ENCODE assay signal across 15 mouse cellular contexts in genomic region chr7:123109361-123110000, GRCm38 (mm10). TPM values are rescaled to one million over a fixed set of nuclear protein-coding genes. Genes with fewer than 3 reads are reported as not detected.
DNase-seq lines count a peak whose midpoint lies in the region; ATAC-seq and TF ChIP-seq lines count a peak whose summit lies in the region.
"Had no signal": no experiment of that assay in that cellular context is flagged by ENCODE, and none has a peak within 500 bp of the region (broad histone marks: within the 10 kb centered on the region; RNA-seq: fewer than 3 reads in every experiment).

No protein-coding gene starts in this region.

- 0 out of 2 replicates have a peak overlapping the region, but pooled peaks have one; percentile 33 for H3K27ac ChIP-seq in kidney, postnatal 0 days
- peak overlapping the region; percentile 68 for H3K27ac ChIP-seq in heart, embryonic 16.5 days (ENCODE audit: low read length)
- peak overlapping the region; percentile 15; the same call in 1 of the 2 replicates for H3K27ac ChIP-seq in stomach, embryonic 14.5 days (ENCODE audit: low read length)
- H3K27ac ChIP-seq: embryonic facial prominence, embryonic 12.5 days; hindbrain, embryonic 14.5 days; layer of hippocampus, adult 2 months; neural tube, embryonic 12.5 days had no signal

- no peak overlapping the region for H3K9ac ChIP-seq in kidney, postnatal 0 days (ENCODE audit: low read depth, low read length)
- no peak overlapping the region; the same call in 1 of the 2 replicates for H3K9ac ChIP-seq in heart, embryonic 16.5 days (ENCODE audit: low read length)
- H3K9ac ChIP-seq in stomach, embryonic 14.5 days (replicated peaks; ENCODE audit: low read depth, low read length): no peak overlapping the region
- H3K9ac ChIP-seq: embryonic facial prominence, embryonic 12.5 days; hindbrain, embryonic 14.5 days; neural tube, embryonic 12.5 days had no signal

- H3K9me3 ChIP-seq in kidney, postnatal 0 days (replicated peaks; ENCODE audit: low read length): no peaks in the 10 kb centered on the region
- H3K9me3 ChIP-seq in heart, embryonic 16.5 days (replicated peaks; ENCODE audit: control insufficient read depth, low read length): no peaks in the 10 kb centered on the region
- no peaks in the 10 kb centered on the region for H3K9me3 ChIP-seq in stomach, embryonic 14.5 days (ENCODE audit: control insufficient read depth, low read depth, low read length)
- H3K9me3 ChIP-seq: embryonic facial prominence, embryonic 12.5 days; neural tube, embryonic 12.5 days had no signal

- 0 out of 2 replicates have a peak, but pooled peaks cover 6% of the 10 kb centered on the region for H3K4me1 ChIP-seq in kidney, postnatal 0 days (replicated peaks; ENCODE audit: insufficient read depth, low read length)
- peaks cover 29% of the 10 kb centered on the region for H3K4me1 ChIP-seq in heart, embryonic 16.5 days (ENCODE audit: control insufficient read depth, insufficient read depth, low read length)
- H3K4me1 ChIP-seq in stomach, embryonic 14.5 days (ENCODE audit: control insufficient read depth, insufficient read depth, low read length): peaks cover 12% of the 10 kb centered on the region
- H3K4me1 ChIP-seq: embryonic facial prominence, embryonic 12.5 days; neural tube, embryonic 12.5 days had no signal

- ATAC-seq in CD4-positive, CD25-positive, alpha-beta regulatory T cell, adult 4 months: no peak
- ATAC-seq in kidney, postnatal 0 days (replicated peaks; ENCODE audit: low FRiP score, low read depth): no peak
- 0 out of 2 replicates have a peak, but pooled peaks have one; percentile 14 for ATAC-seq in heart, embryonic 16.5 days (replicated peaks; ENCODE audit: extremely low read depth, insufficient read depth, low FRiP score)
- no peak for ATAC-seq in stomach, embryonic 14.5 days (ENCODE audit: insufficient number of reproducible peaks, insufficient read depth, low FRiP score, low read depth)
- ATAC-seq in megakaryocyte progenitor cell, adult 5-6 weeks (replicated peaks; ENCODE audit: poor library complexity): no peak

- no peaks in the 10 kb centered on the region for H3K27me3 ChIP-seq in kidney, postnatal 0 days (ENCODE audit: insufficient read depth, low read length)
- no peaks in the 10 kb centered on the region for H3K27me3 ChIP-seq in heart, embryonic 16.5 days (ENCODE audit: control insufficient read depth, insufficient read depth, low read length)
- no peaks in the 10 kb centered on the region for H3K27me3 ChIP-seq in stomach, embryonic 14.5 days (ENCODE audit: control insufficient read depth, insufficient read depth, low read length)
- H3K27me3 ChIP-seq: embryonic facial prominence, embryonic 12.5 days; neural tube, embryonic 12.5 days had no signal

- 93% methylated on average over 7 of the region's 7 CpGs for WGBS in kidney, postnatal 0 days
- 93% methylated on average over 7 of the region's 7 CpGs for WGBS in heart, embryonic 16.5 days
- 93% methylated on average over 7 of the region's 7 CpGs for WGBS in stomach, embryonic 14.5 days

- H3K36me3 ChIP-seq in kidney, postnatal 0 days (ENCODE audit: insufficient read depth, low read length): no peaks in the 10 kb centered on the region
- H3K36me3 ChIP-seq in heart, embryonic 16.5 days (ENCODE audit: control insufficient read depth, insufficient read depth): no peaks in the 10 kb centered on the region
- no peaks in the 10 kb centered on the region for H3K36me3 ChIP-seq in stomach, embryonic 14.5 days (ENCODE audit: control insufficient read depth, insufficient read depth, low read length)
- H3K36me3 ChIP-seq: embryonic facial prominence, embryonic 12.5 days; neural tube, embryonic 12.5 days had no signal

- H3K4me2 ChIP-seq in kidney, postnatal 0 days (ENCODE audit: low read length): no peak overlapping the region
- no peak overlapping the region for H3K4me2 ChIP-seq in heart, embryonic 16.5 days (ENCODE audit: low read depth, low read length)
- no peak overlapping the region for H3K4me2 ChIP-seq in stomach, embryonic 14.5 days (replicated peaks; ENCODE audit: low read depth, low read length)
- H3K4me2 ChIP-seq: embryonic facial prominence, embryonic 12.5 days; hindbrain, embryonic 14.5 days; neural tube, embryonic 12.5 days had no signal

- no peak overlapping the region for H3K4me3 ChIP-seq in kidney, postnatal 0 days (replicated peaks; ENCODE audit: low read depth, low read length)
- no peak overlapping the region for H3K4me3 ChIP-seq in heart, embryonic 16.5 days (ENCODE audit: low read length)
- H3K4me3 ChIP-seq in stomach, embryonic 14.5 days (ENCODE audit: low read depth, low read length): no peak overlapping the region
- H3K4me3 ChIP-seq: embryonic facial prominence, embryonic 12.5 days; layer of hippocampus, adult 2 months; neural tube, embryonic 12.5 days had no signal

- peak; percentile 28 for DNase-seq in CD4-positive, CD25-positive, alpha-beta regulatory T cell, adult 2 months (ENCODE audit: low read depth, low spot score)
- no peak for DNase-seq in kidney, postnatal 0 days (ENCODE audit: low spot score)
- no peak for DNase-seq in kidney, postnatal 25 days
- no peak for DNase-seq in layer of hippocampus, postnatal 25 days (ENCODE audit: extremely low spot score in 1 of 2, low spot score in 1 of 2)
- DNase-seq: cerebellum, postnatal 14 days; kidney, adult 8-10 months; thymus, postnatal 36 days had no signal

- no peak for TF ChIP-seq CTCF in kidney, postnatal 0 days (IDR thresholded peaks at IDR 0.05; ENCODE audit: low read depth)

RNA-seq across cellular contexts. Expression of gene Tnrc6a, which starts 14.2 kb away (rescaled TPM):
- polyA plus RNA-seq in CD4-positive, CD25-positive, alpha-beta regulatory T cell, adult 4 months (2017; shearing (Covaris generic)): 100 to 1,000 TPM in 1 of 2 experiments, 10 to 100 TPM in 1; 41.3 to 135 TPM
- polyA plus RNA-seq in kidney, postnatal 0 days (2015; fragmentation: Nextera tagmentation; extraction: Ambion mirVana): 51.3 and 58.0 TPM in 2 replicates
- polyA plus RNA-seq in heart, embryonic 16.5 days (2015; fragmentation: Nextera tagmentation; extraction: Ambion mirVana): 25.1 and 33.2 TPM in 2 replicates
- polyA plus RNA-seq in stomach, embryonic 14.5 days (2014; fragmentation: Nextera tagmentation; extraction: Ambion mirVana): 59.8 and 59.9 TPM in 2 replicates
- 10 to 100 TPM; 37.6 to 48.7 TPM for total RNA-seq in layer of hippocampus, postnatal 25 days (2021)
- 20.9 and 29.3 TPM in 2 replicates for total RNA-seq in megakaryocyte progenitor cell, adult 5-6 weeks (2015)
- 20.2 and 51.3 TPM in 2 replicates for total RNA-seq in megakaryocyte progenitor cell, adult 5-6 weeks (2017)

Comparison
In these comparisons a context has a peak if more than half of its experiments do, and no peak if none do; other contexts are left out.
1. H3K27ac ChIP-seq: peak in every context shown above with its lines; median percentile 68 in heart, embryonic 16.5 days; 33 in kidney, postnatal 0 days; 15 in stomach, embryonic 14.5 days.